Mouse (Mus musculus): ENCODE results near the gene Creb3l1. TPM values are rescaled to one million over a fixed set of nuclear protein-coding genes. Genes with fewer than 3 reads are reported as not detected.
A peak's percentile ranks its signal among the peaks of the same experiment; 100 is the strongest.

Gene Creb3l1
- polyA plus RNA-seq, 1 experiment from 2014 or later = 1.9 TPM

- Histone ChIP-seq H3K9me3 (no peaks in the 10 kb centered on the region), H3K4me1 (replicated peaks) (peaks cover 62% of the 10 kb centered on the region), H3K36me3 (no peaks in the 10 kb centered on the region), H3K27me3 (ENCODE audit: insufficient read depth, poor library complexity, severe bottlenecking) (peaks cover 40% of the 10 kb centered on the region), H3K4me3 (peak overlapping the region; percentile 39), H3K27ac (peak overlapping the region; percentile 84)
- DNase-seq (ENCODE audit: low spot score) = peak; percentile 88
- under 1% methylated on average over 12 of the region's 13 CpGs for WGBS
Observed at GRCm38 (mm10) chr2:91984439-91984838, 39.9 kb downstream of the Creb3l1 start.

GRCm38 (mm10) chr2:91980830-91981229, 43.5 kb downstream of the Creb3l1 start:
- WGBS = 31% methylated on average over 5 of the region's 5 CpGs
- no peak for DNase-seq (ENCODE audit: low spot score)
- Histone ChIP-seq H3K27me3 (ENCODE audit: insufficient read depth, poor library complexity, severe bottlenecking) (peaks cover 63% of the 10 kb centered on the region), H3K4me3 (no peak overlapping the region), H3K36me3 (no peaks in the 10 kb centered on the region), H3K27ac (peak overlapping the region; percentile 50; the same call in 1 of the 2 replicates), H3K9me3 (no peaks in the 10 kb centered on the region), H3K4me1 (replicated peaks) (peaks cover 71% of the 10 kb centered on the region)

- WGBS = 12% methylated on average over 4 of the region's 4 CpGs
- no peaks in the 10 kb centered on the region for H3K36me3 ChIP-seq
- H3K9me3 ChIP-seq = no peaks in the 10 kb centered on the region
- peaks cover 69% of the 10 kb centered on the region for H3K27me3 ChIP-seq (ENCODE audit: insufficient read depth, poor library complexity, severe bottlenecking)
- DNase-seq (ENCODE audit: low spot score) = no peak
- no peak overlapping the region for H3K4me3 ChIP-seq
- peaks cover 72% of the 10 kb centered on the region for H3K4me1 ChIP-seq (replicated peaks)
- H3K27ac ChIP-seq = no peak overlapping the region; the same call in 1 of the 2 replicates
Observed at GRCm38 (mm10) chr2:91980245-91980644, 44.1 kb downstream of the Creb3l1 start.

GRCm38 (mm10) chr2:91978547-91978946, 45.8 kb downstream of the Creb3l1 start:
- H3K9me3 ChIP-seq = no peaks in the 10 kb centered on the region
- peaks cover 86% of the 10 kb centered on the region for H3K27me3 ChIP-seq (ENCODE audit: insufficient read depth, poor library complexity, severe bottlenecking)
- no peaks in the 10 kb centered on the region for H3K36me3 ChIP-seq
- 41% methylated on average over 2 of the region's 2 CpGs for WGBS
- H3K4me1 ChIP-seq (replicated peaks) = peaks cover 65% of the 10 kb centered on the region
- H3K27ac ChIP-seq = no peak overlapping the region
- H3K4me3 ChIP-seq = no peak overlapping the region
- DNase-seq (ENCODE audit: low spot score) = no peak

- Histone ChIP-seq H3K27me3 (ENCODE audit: insufficient read depth, poor library complexity, severe bottlenecking) (peaks cover 87% of the 10 kb centered on the region), H3K9me3 (no peaks in the 10 kb centered on the region), H3K36me3 (no peaks in the 10 kb centered on the region), H3K27ac (no peak overlapping the region), H3K4me3 (no peak overlapping the region), H3K4me1 (replicated peaks) (peaks cover 65% of the 10 kb centered on the region)
- DNase-seq (ENCODE audit: low spot score) = no peak
- WGBS = 82% methylated on average over 4 of the region's 4 CpGs
Observed at GRCm38 (mm10) chr2:91977960-91978359, 46.3 kb downstream of the Creb3l1 start.

- H3K27me3 ChIP-seq (ENCODE audit: insufficient read depth, poor library complexity, severe bottlenecking) = peaks cover 93% of the 10 kb centered on the region
- no peaks in the 10 kb centered on the region for H3K9me3 ChIP-seq
- peak within 1 kb of the TSS; percentile 54 for H3K4me3 ChIP-seq
- WGBS = under 1% methylated on average over 79 of the region's 79 CpGs
- H3K4me1 ChIP-seq (replicated peaks) = peaks cover 71% of the 10 kb centered on the region
- DNase-seq (ENCODE audit: low spot score) = peak; percentile 46
- peak within 1 kb of the TSS; percentile 71; the same call in 1 of the 2 replicates for H3K27ac ChIP-seq
- no peaks in the 10 kb centered on the region for H3K36me3 ChIP-seq
Observed at GRCm38 (mm10) chr2:91975581-91976541, 48.4 kb downstream of the Creb3l1 start, which contains the start of gene Dgkz. Gene Dgkz (minus strand): TSS chr2:91975864.

- Histone ChIP-seq H3K36me3 (no peaks in the 10 kb centered on the region), H3K27ac (0 out of 2 replicates have a peak overlapping the region, but pooled peaks have one; percentile 30), H3K4me3 (no peak overlapping the region), H3K27me3 (ENCODE audit: insufficient read depth, poor library complexity, severe bottlenecking) (peaks cover 96% of the 10 kb centered on the region), H3K4me1 (replicated peaks) (peaks cover 49% of the 10 kb centered on the region), H3K9me3 (no peaks in the 10 kb centered on the region)
- DNase-seq (ENCODE audit: low spot score) = peak; percentile 11
- WGBS = 24% methylated on average over 7 of the region's 7 CpGs
Observed at GRCm38 (mm10) chr2:91973416-91974135, 50.7 kb downstream of the Creb3l1 start.

GRCm38 (mm10) chr2:91972121-91972566, 52.2 kb downstream of the Creb3l1 start:
- peak overlapping the region; percentile 72 for H3K27ac ChIP-seq
- peaks cover 51% of the 10 kb centered on the region for H3K4me1 ChIP-seq (replicated peaks)
- no peak for DNase-seq (ENCODE audit: low spot score)
- H3K36me3 ChIP-seq = no peaks in the 10 kb centered on the region
- 39% methylated on average over 13 of the region's 13 CpGs for WGBS
- H3K9me3 ChIP-seq = no peaks in the 10 kb centered on the region
- no peak overlapping the region for H3K4me3 ChIP-seq
- peaks cover 82% of the 10 kb centered on the region for H3K27me3 ChIP-seq (ENCODE audit: insufficient read depth, poor library complexity, severe bottlenecking)

GRCm38 (mm10) chr2:91971231-91972097, 52.8 kb downstream of the Creb3l1 start:
- Histone ChIP-seq H3K4me1 (replicated peaks) (peaks cover 51% of the 10 kb centered on the region), H3K27me3 (ENCODE audit: insufficient read depth, poor library complexity, severe bottlenecking) (peaks cover 80% of the 10 kb centered on the region), H3K36me3 (no peaks in the 10 kb centered on the region), H3K9me3 (no peaks in the 10 kb centered on the region), H3K4me3 (peak overlapping the region; percentile 18; the same call in 1 of the 2 replicates), H3K27ac (peak overlapping the region; percentile 72)
- DNase-seq (ENCODE audit: low spot score) = no peak
- WGBS = 15% methylated on average over 21 of the region's 21 CpGs

GRCm38 (mm10) chr2:91967962-91968361, 56.3 kb downstream of the Creb3l1 start:
- Histone ChIP-seq H3K4me1 (replicated peaks) (peaks cover 45% of the 10 kb centered on the region), H3K4me3 (no peak overlapping the region), H3K36me3 (no peaks in the 10 kb centered on the region), H3K27ac (peak overlapping the region; percentile 74), H3K9me3 (no peaks in the 10 kb centered on the region), H3K27me3 (ENCODE audit: insufficient read depth, poor library complexity, severe bottlenecking) (peaks cover 70% of the 10 kb centered on the region)
- WGBS = 70% methylated on average over 11 of the region's 11 CpGs
- DNase-seq (ENCODE audit: low spot score) = peak; percentile 17

- no peak for DNase-seq (ENCODE audit: low spot score)
- H3K27me3 ChIP-seq (ENCODE audit: insufficient read depth, poor library complexity, severe bottlenecking) = peaks cover 54% of the 10 kb centered on the region
- H3K9me3 ChIP-seq = no peaks in the 10 kb centered on the region
- H3K27ac ChIP-seq = no peak overlapping the region
- H3K4me1 ChIP-seq (replicated peaks) = peaks cover 49% of the 10 kb centered on the region
- no peak overlapping the region for H3K4me3 ChIP-seq
- WGBS = 80% methylated on average over 5 of the region's 5 CpGs
- no peaks in the 10 kb centered on the region for H3K36me3 ChIP-seq
Observed at GRCm38 (mm10) chr2:91966367-91966766, 57.9 kb downstream of the Creb3l1 start.

- H3K27me3 ChIP-seq (ENCODE audit: insufficient read depth, poor library complexity, severe bottlenecking) = peaks cover 44% of the 10 kb centered on the region
- H3K9me3 ChIP-seq = no peaks in the 10 kb centered on the region
- 11% methylated on average over 20 of the region's 20 CpGs for WGBS
- H3K36me3 ChIP-seq = peaks cover 3% of the 10 kb centered on the region; the same call in 1 of the 2 replicates
- H3K4me3 ChIP-seq = peak overlapping the region; percentile 34
- H3K4me1 ChIP-seq (replicated peaks) = peaks cover 48% of the 10 kb centered on the region
- DNase-seq (ENCODE audit: low spot score) = peak; percentile 38
- peak overlapping the region; percentile 64 for H3K27ac ChIP-seq
Observed at GRCm38 (mm10) chr2:91965417-91965816, 58.9 kb downstream of the Creb3l1 start.

All from hindbrain, embryonic 10.5 days (tissue).